Mouse (Mus musculus): ENCODE results near the gene Adal. TPM values are rescaled to one million over a fixed set of nuclear protein-coding genes. Genes with fewer than 3 reads are reported as not detected.

Adal gene
- polyA plus RNA-seq, 1 experiment from 2014 or later, result 33.2 TPM

DNA sequence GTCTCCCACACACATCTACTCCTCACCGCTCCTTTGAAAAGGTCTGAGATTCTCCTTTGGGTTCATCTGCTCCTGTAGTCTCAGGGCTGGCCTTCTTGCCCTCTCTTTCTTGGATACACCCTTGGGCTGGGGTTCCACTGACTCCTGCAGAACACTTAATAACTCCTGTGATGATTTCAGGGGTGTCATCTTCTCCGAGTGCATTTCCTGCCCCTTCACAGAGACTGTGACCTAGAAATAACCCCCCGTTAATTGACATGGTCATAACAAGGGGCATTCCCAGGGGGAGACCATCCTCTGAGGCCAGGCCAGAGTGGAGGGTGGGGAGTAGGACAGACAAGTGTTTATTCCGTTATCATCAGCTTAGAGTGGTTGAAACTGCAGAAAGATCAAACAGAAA is 28.9 kb downstream of the Adal start:
- H3K9ac ChIP-seq (ENCODE audit: low read length), result peak overlapping the region; percentile 83
- peaks cover 9% of the 10 kb centered on the region; the same call in 1 of the 2 replicates for H3K4me1 ChIP-seq (replicated peaks; ENCODE audit: control insufficient read depth, insufficient read depth, low read length)
- H3K27ac ChIP-seq (ENCODE audit: low read depth, low read length), result no peak overlapping the region
- DNase-seq (ENCODE audit: low spot score) (no peak), ATAC-seq (replicated peaks; ENCODE audit: low FRiP score) (no peak)
- peak overlapping the region; percentile 61 for H3K4me3 ChIP-seq (ENCODE audit: low read depth, low read length)
- peak overlapping the region; percentile 84; the same call in 1 of the 2 replicates for H3K4me2 ChIP-seq (ENCODE audit: low read depth, low read length, severe bottlenecking)
- H3K27me3 ChIP-seq (ENCODE audit: control insufficient read depth, insufficient read depth, low read length), result no peaks in the 10 kb centered on the region
- no peaks in the 10 kb centered on the region; the same call in 1 of the 2 replicates for H3K36me3 ChIP-seq (ENCODE audit: control insufficient read depth, insufficient read depth, low read length)
- H3K9me3 ChIP-seq (ENCODE audit: control insufficient read depth, low read length), result no peaks in the 10 kb centered on the region
- 72% methylated on average over 4 of the region's 4 CpGs for WGBS

DNA sequence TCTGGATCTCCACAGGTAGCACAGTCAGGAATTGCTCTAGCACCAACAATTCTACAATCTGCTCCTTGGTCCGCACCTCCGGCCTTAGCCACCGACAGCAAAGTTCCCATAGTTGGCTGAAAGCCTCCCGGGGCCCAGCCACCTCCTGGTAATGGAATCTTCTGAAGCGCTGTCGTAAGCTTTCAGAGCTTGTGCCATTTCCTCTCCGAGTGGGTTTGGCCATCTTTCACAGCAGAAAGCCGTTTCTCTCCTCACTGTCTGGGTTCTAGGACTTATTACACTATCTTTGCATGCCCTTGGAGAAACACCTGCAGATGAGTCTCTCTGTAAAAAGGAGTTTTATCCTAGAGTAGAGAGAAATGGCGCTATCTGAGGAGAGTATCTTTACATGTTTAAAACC is 29.7 kb downstream of the Adal start:
- ATAC-seq (replicated peaks; ENCODE audit: low FRiP score) (no peak), DNase-seq (ENCODE audit: low spot score) (no peak)
- H3K27me3 ChIP-seq (ENCODE audit: control insufficient read depth, insufficient read depth, low read length), result no peaks in the 10 kb centered on the region
- peak overlapping the region; percentile 61 for H3K4me3 ChIP-seq (ENCODE audit: low read depth, low read length)
- H3K4me2 ChIP-seq (ENCODE audit: low read depth, low read length, severe bottlenecking), result peak overlapping the region; percentile 84
- no peak overlapping the region for H3K27ac ChIP-seq (ENCODE audit: low read depth, low read length)
- no peaks in the 10 kb centered on the region for H3K9me3 ChIP-seq (ENCODE audit: control insufficient read depth, low read length)
- H3K4me1 ChIP-seq (replicated peaks; ENCODE audit: control insufficient read depth, insufficient read depth, low read length), result peaks cover 9% of the 10 kb centered on the region; the same call in 1 of the 2 replicates
- no peaks in the 10 kb centered on the region; the same call in 1 of the 2 replicates for H3K36me3 ChIP-seq (ENCODE audit: control insufficient read depth, insufficient read depth, low read length)
- H3K9ac ChIP-seq (ENCODE audit: low read length), result peak overlapping the region; percentile 83
- WGBS, result 9% methylated on average over 9 of the region's 9 CpGs

DNA sequence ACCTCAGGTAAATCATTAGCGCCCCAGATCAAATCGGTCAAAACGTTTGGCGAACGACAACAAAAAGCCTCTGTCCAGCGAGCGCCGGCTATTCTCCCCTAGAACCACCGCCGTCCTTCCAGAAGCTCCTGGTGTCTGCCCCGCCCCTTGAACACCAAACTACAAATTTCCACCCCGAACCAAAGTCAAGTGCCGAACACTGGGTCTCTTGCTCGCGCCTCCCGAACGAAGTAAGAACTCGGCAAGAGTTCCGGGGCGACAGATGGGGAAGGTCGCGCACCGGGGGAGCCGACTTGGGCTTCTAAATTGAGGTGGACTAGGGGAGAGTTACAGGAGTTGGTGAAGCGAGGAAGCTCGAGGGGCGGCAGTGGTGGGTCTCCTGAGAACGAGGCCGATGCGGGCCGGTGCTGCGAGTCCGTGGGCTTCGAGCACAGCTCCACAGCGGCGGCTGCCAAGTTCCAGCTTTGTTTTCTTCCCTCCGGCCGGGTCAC is 30.3 kb downstream of the Adal start, which contains the start of gene Tubgcp4:
Tubgcp4 (plus strand) TSS at position 174 of the 491 bp plus-strand sequence.
- no peaks in the 10 kb centered on the region for H3K27me3 ChIP-seq (ENCODE audit: control insufficient read depth, insufficient read depth, low read length)
- H3K4me2 ChIP-seq (ENCODE audit: low read depth, low read length, severe bottlenecking), result peak within 1 kb of the TSS; percentile 84
- no peaks in the 10 kb centered on the region; the same call in 1 of the 2 replicates for H3K36me3 ChIP-seq (ENCODE audit: control insufficient read depth, insufficient read depth, low read length)
- DNase-seq (ENCODE audit: low spot score), result no peak
- WGBS, result under 1% methylated on average over 36 of the region's 38 CpGs
- peak within 1 kb of the TSS; percentile 83 for H3K9ac ChIP-seq (ENCODE audit: low read length)
- no peak; the same call in none of the 2 replicates for ATAC-seq (replicated peaks; ENCODE audit: low FRiP score)
- peak within 1 kb of the TSS; percentile 61 for H3K4me3 ChIP-seq (ENCODE audit: low read depth, low read length)
- H3K4me1 ChIP-seq (replicated peaks; ENCODE audit: control insufficient read depth, insufficient read depth, low read length), result peaks cover 9% of the 10 kb centered on the region; the same call in 1 of the 2 replicates
- peak within 1 kb of the TSS; percentile 71 for H3K27ac ChIP-seq (ENCODE audit: low read depth, low read length)
- H3K9me3 ChIP-seq (ENCODE audit: control insufficient read depth, low read length), result no peaks in the 10 kb centered on the region

DNA sequence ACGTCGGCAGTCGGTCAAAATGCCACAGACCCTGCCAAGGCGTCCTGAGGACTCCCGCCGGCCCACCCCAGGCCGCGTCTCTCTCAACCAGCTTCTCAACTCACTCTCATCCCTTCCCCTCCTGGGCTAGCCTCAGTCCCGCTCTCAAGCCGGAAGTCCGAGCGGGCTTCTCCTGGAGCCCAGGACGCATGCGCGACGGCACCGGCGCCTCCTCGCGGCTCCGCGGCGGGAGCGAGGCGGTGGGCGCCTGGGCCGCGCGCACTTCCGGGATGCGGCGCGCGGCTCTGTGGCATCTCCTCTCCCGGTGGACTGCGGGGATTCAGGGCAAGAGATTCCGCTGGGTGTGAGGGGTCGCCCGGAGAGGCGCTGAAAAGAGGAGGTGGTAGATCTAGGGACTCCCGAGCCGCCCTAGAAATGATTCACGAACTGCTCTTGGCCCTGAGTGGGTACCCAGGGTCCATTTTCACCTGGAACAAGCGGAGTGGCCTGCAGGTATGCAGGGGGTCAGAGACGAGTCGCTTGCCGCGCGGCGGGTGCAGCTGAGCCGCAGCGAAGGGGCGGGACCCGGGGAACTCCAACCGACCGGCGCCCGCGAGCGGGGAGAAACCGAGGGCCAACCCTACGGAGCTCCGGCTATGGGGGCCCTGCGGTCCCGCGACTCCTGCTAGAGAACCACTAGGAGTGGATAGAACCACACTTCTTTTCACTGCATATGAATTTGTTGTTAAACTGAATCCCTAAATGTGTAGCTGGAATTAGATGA is 30.9 kb downstream of the Adal start, which contains the start of gene Zscan29:
Zscan29 (minus strand) TSS at position 146 of the 763 bp plus-strand sequence.
- Histone ChIP-seq H3K36me3 (ENCODE audit: control insufficient read depth, insufficient read depth, low read length) (no peaks in the 10 kb centered on the region; the same call in 1 of the 2 replicates), H3K4me2 (ENCODE audit: low read depth, low read length, severe bottlenecking) (peak within 1 kb of the TSS; percentile 84), H3K9ac (ENCODE audit: low read length) (peak within 1 kb of the TSS; percentile 83), H3K27me3 (ENCODE audit: control insufficient read depth, insufficient read depth, low read length) (no peaks in the 10 kb centered on the region), H3K9me3 (ENCODE audit: control insufficient read depth, low read length) (no peaks in the 10 kb centered on the region), H3K27ac (ENCODE audit: low read depth, low read length) (peak within 1 kb of the TSS; percentile 71), H3K4me1 (replicated peaks; ENCODE audit: control insufficient read depth, insufficient read depth, low read length) (peaks cover 9% of the 10 kb centered on the region; the same call in 1 of the 2 replicates), H3K4me3 (ENCODE audit: low read depth, low read length) (peak within 1 kb of the TSS; percentile 61)
- ATAC-seq (replicated peaks; ENCODE audit: low FRiP score) (peak; percentile 97), DNase-seq (ENCODE audit: low spot score) (peak; percentile 95)
- under 1% methylated on average over 66 of the region's 66 CpGs for WGBS

DNA sequence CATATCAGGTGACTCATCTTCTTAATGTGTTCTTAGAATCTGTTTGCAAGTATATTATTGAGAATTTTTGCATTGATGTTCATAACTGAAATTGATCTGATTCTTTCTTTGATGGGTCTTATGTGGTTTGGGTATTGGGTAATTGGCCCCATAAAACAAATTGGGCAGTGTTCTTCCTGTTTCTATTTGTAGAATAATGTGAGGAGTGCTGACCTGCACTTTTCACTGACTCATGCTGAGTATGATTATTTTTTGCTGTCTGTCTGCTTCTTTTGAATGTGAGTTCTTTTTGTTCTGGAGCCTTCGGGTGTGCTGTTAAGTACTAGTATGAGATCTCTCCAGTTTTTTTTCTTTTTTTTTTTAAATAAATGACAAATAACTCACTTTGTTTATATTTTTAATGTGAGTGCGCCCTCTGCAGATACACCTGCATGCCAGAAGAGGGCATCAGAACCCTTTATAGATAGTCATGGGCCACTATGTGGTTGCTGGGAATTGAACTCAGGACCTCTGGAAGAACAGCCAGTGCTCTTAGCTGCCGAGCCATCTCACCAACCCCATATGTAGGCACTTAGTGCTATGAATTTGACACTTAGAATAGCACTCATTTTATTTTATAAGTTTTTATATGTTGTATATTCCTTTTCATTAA is 38.7 kb downstream of the Adal start:
- no peaks in the 10 kb centered on the region for H3K9me3 ChIP-seq (ENCODE audit: control insufficient read depth, low read length)
- no peak for ATAC-seq (replicated peaks; ENCODE audit: low FRiP score)
- no peak overlapping the region for H3K9ac ChIP-seq (ENCODE audit: low read length)
- H3K4me2 ChIP-seq (ENCODE audit: low read depth, low read length, severe bottlenecking), result no peak overlapping the region
- no peak overlapping the region for H3K27ac ChIP-seq (ENCODE audit: low read depth, low read length)
- WGBS, result 94% methylated on average over 3 of the region's 3 CpGs
- no peaks in the 10 kb centered on the region for H3K27me3 ChIP-seq (ENCODE audit: control insufficient read depth, insufficient read depth, low read length)
- H3K36me3 ChIP-seq (ENCODE audit: control insufficient read depth, insufficient read depth, low read length), result peaks cover 10% of the 10 kb centered on the region; the same call in 1 of the 2 replicates
- H3K4me1 ChIP-seq (replicated peaks; ENCODE audit: control insufficient read depth, insufficient read depth, low read length), result no peaks in the 10 kb centered on the region
- no peak overlapping the region for H3K4me3 ChIP-seq (ENCODE audit: low read depth, low read length)
- no peak for DNase-seq (ENCODE audit: low spot score)

DNA sequence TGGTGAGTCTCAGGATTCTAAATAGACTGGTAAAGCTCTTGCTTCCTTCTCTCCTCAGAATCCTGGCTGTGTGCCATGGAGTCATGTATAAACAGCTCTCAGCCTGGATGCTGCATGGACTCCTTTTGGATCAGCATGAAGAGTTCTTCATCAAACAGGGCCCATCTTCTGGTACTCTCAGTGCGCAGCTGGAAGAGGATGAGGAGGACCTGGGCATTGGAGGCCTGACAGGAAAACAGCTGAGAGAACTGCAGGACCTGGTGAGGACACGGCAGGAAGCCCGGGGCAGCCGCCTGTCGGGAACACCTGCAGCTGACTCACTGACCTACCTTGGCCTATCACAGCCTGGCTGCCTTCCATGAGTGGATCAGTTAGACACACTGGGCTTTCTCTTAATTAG is 43.2 kb downstream of the Adal start:
- Histone ChIP-seq H3K27ac (ENCODE audit: low read depth, low read length) (no peak overlapping the region), H3K36me3 (ENCODE audit: control insufficient read depth, insufficient read depth, low read length) (peaks cover 14% of the 10 kb centered on the region), H3K9me3 (ENCODE audit: control insufficient read depth, low read length) (no peaks in the 10 kb centered on the region), H3K9ac (ENCODE audit: low read length) (no peak overlapping the region), H3K27me3 (ENCODE audit: control insufficient read depth, insufficient read depth, low read length) (no peaks in the 10 kb centered on the region), H3K4me2 (ENCODE audit: low read depth, low read length, severe bottlenecking) (no peak overlapping the region), H3K4me3 (ENCODE audit: low read depth, low read length) (no peak overlapping the region), H3K4me1 (replicated peaks; ENCODE audit: control insufficient read depth, insufficient read depth, low read length) (no peaks in the 10 kb centered on the region)
- no peak for ATAC-seq (replicated peaks; ENCODE audit: low FRiP score)
- WGBS, result 88% methylated on average over 5 of the region's 5 CpGs
- no peak for DNase-seq (ENCODE audit: low spot score)

DNA sequence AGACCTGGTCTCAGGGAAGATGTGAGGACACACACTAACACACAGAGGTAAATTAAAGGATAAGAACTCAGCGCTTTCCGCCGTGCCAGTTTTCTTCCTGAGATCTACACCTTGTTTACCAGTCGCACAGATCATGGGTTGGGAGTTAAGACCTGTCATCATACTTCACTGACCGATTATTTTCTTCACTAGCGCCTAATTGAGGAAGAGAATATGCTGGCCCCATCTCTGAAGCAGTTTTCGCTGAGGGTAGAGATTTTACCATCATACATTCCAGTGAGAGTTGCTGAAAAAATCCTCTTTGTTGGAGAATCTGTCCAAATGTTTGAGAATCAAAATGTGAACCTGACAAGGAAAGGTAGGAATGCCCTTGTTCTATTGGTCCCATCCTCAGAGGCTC is 43.9 kb downstream of the Adal start:
- Histone ChIP-seq H3K27ac (ENCODE audit: low read depth, low read length) (no peak overlapping the region), H3K36me3 (ENCODE audit: control insufficient read depth, insufficient read depth, low read length) (peaks cover 13% of the 10 kb centered on the region), H3K4me1 (replicated peaks; ENCODE audit: control insufficient read depth, insufficient read depth, low read length) (no peaks in the 10 kb centered on the region), H3K9me3 (ENCODE audit: control insufficient read depth, low read length) (no peaks in the 10 kb centered on the region), H3K4me3 (ENCODE audit: low read depth, low read length) (no peak overlapping the region), H3K4me2 (ENCODE audit: low read depth, low read length, severe bottlenecking) (no peak overlapping the region), H3K9ac (ENCODE audit: low read length) (no peak overlapping the region), H3K27me3 (ENCODE audit: control insufficient read depth, insufficient read depth, low read length) (no peaks in the 10 kb centered on the region)
- ATAC-seq (replicated peaks; ENCODE audit: low FRiP score) (no peak), DNase-seq (ENCODE audit: low spot score) (no peak)
- 94% methylated on average over 7 of the region's 7 CpGs for WGBS

DNA sequence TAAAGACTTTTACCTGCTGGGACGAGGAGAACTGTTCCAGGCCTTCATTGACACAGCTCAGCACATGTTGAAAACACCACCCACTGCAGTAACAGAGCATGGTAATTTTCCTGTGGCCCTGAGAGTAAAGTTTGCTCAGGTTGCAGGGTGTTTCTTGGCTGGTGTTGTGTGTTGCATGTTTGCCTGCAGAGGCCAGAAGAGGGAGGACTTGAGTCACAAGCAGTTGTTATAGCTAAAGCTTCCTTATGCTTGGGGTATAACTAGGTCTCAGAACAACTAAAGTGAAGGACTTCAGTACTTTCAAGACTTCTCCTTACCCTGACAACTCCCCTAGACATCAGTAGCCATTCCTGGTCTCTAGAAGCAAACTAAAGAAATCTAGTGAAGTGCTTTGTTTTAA is 48.3 kb downstream of the Adal start:
- no peaks in the 10 kb centered on the region for H3K27me3 ChIP-seq (ENCODE audit: control insufficient read depth, insufficient read depth, low read length)
- H3K4me2 ChIP-seq (ENCODE audit: low read depth, low read length, severe bottlenecking), result no peak overlapping the region
- H3K9me3 ChIP-seq (ENCODE audit: control insufficient read depth, low read length), result no peaks in the 10 kb centered on the region
- H3K4me1 ChIP-seq (replicated peaks; ENCODE audit: control insufficient read depth, insufficient read depth, low read length), result no peaks in the 10 kb centered on the region
- no peak overlapping the region for H3K4me3 ChIP-seq (ENCODE audit: low read depth, low read length)
- H3K27ac ChIP-seq (ENCODE audit: low read depth, low read length), result no peak overlapping the region
- no peak overlapping the region for H3K9ac ChIP-seq (ENCODE audit: low read length)
- ATAC-seq (replicated peaks; ENCODE audit: low FRiP score) (no peak), DNase-seq (ENCODE audit: low spot score) (no peak)
- H3K36me3 ChIP-seq (ENCODE audit: control insufficient read depth, insufficient read depth, low read length), result peaks cover 24% of the 10 kb centered on the region
- 77% methylated on average over 1 of the region's 1 CpGs for WGBS

Measured in forebrain, embryonic 11.5 days (tissue).